Mouse (Mus musculus) right cerebral cortex, postnatal 10 days (tissue): ENCODE results near the gene Polr2i.
"Not testable (repeated sequence)": the region's sequence is repeated elsewhere in the genome, so short reads cannot be mapped to it uniquely, and the experiment has no call there.

Experiments
- DNase-seq, 2 experiments: peaks; one replicate each; pipeline ENCODE4 v3.0.0; 2021; ENCODE audit warnings: low spot score in 2 of 2

Polr2i gene

GRCm38 (mm10) chr7:30231669-30232454 is at the start of gene Polr2i, which contains the start of gene Tbcb:
Polr2i (plus strand) TSS chr7:30231948.
Tbcb (minus strand) TSS chr7:30232272.
- peak; percentile 99 for DNase-seq

- DNase-seq, result not testable (repeated sequence)
Measured at GRCm38 (mm10) chr7:30183189-30183588, 48.6 kb upstream of the Polr2i start.

- peak; percentile 76 to 78 for DNase-seq
Measured at GRCm38 (mm10) chr7:30183879-30184289, 47.9 kb upstream of the Polr2i start, which contains the start of gene Cox7a1. Cox7a1 (plus strand) TSS chr7:30184144.

DNA sequence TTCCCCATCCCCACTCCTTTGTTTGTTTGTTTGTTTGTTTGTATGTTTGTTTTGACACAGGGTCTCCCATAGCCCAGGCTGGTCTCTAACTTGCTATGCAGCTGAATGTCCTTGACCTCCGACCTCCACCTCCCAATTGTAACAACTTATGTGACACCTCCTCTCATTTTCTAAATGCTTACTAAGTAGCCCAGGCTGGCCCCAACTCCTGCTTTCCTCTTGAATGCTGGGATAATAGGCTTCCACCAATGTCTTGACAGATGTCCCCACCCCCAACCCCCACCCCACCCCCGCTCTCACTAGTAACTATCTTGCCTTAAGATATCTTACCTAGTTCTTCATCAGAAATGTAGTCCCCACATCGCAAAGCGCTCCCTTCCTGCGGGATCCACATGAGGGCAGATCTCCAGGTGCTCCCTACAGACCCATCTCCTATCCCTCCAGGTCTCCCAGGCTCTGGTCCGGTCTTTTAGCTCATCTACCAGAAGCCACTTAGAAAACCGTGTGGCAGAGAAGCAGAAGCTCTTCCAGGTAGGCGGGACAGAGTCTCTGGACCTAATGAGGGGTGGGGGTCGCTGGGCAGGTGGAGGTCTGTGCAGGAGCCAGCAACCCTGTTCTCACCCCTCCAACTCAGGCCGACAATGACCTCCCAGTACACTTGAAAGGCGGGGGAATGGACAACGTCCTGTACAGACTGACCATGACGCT is 47.0 kb upstream of the Polr2i start:
- no peak for DNase-seq

- DNase-seq, result peak in 1 of 2 experiments; percentile 27
Measured at GRCm38 (mm10) chr7:30188344-30189115, 43.2 kb upstream of the Polr2i start.

GRCm38 (mm10) chr7:30189116-30189491 is 42.6 kb upstream of the Polr2i start:
- no peak for DNase-seq

DNA sequence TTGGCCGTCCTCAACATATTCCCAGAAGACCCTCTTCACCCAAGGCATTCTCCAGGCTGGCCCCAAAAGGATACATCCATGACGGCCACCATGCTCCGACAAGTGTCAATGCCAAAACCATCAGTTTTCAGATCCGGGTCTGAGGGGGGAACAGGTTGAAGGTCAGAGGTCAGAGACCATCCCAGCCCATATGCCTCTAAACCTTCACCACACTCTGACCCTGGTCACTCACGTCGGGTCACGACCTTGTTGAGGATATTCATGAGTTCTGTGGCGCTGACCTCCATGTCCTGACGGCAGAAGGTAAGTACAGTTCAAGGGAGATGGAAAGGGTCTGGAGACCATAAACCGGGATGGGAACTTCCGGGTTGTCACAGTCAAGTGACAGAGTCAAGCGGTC is 39.7 kb upstream of the Polr2i start:
- peak; percentile 56 to 61 for DNase-seq

GRCm38 (mm10) chr7:30193013-30193412 is 38.7 kb upstream of the Polr2i start:
- DNase-seq, result no peak

GRCm38 (mm10) chr7:30193581-30194100 is 38.1 kb upstream of the Polr2i start:
- DNase-seq, result peak; percentile 82 to 83

GRCm38 (mm10) chr7:30194101-30194831 is 37.5 kb upstream of the Polr2i start:
- DNase-seq, result peak; percentile 69 to 71

GRCm38 (mm10) chr7:30194884-30195283 is 36.9 kb upstream of the Polr2i start:
- DNase-seq, result peak; percentile 96 to 97

GRCm38 (mm10) chr7:30195461-30195860 is 36.3 kb upstream of the Polr2i start:
- peak in 1 of 2 experiments; percentile 29 for DNase-seq

DNA sequence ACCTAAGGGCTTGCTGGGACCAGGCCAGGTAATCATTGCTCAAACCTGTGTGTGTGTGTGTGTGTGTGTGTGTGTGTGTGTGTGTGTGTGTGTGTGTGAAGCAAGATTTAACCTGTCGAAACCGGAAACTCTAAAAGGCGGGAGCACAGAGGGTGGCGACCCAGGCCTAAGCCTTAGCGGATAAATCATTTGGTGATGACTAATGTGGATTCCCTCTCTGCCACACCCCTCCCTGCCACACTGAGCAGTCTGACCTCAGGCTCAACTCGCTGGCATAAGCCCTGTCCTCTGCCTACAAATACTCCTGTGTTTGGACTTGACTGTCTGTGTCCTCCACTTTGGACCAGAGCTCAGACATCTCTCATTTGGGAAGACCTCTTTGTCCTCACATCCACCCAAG is 35.6 kb upstream of the Polr2i start:
- DNase-seq, result peak in 1 of 2 experiments; percentile 28

DNA sequence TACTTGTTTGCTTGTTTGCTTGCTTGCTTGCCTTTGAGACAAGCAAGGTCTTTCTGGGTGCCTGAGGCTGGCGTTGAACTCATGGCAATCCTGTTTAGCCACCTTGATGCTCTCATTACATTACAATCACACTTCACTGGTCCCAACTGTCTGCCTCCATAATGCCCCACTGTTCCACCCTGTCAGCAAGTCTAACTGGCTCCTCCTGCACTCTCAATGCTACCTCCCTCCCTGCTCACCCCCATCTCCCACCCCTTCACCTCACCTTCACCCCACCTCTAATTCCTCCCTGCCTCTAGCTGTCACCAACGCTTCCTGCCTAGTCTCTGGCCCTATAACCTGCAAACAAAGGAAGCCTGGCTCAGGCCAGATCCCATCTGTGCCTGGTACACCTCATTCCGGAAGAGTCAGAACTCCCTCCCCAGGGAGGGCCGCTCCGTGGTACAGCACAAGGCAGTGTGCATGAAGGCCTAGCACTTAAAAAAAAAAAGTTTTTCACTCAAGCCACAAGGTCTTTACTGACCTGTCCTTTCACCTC is 34.1 kb upstream of the Polr2i start:
- DNase-seq, result peak in 1 of 2 experiments; percentile 26

DNA sequence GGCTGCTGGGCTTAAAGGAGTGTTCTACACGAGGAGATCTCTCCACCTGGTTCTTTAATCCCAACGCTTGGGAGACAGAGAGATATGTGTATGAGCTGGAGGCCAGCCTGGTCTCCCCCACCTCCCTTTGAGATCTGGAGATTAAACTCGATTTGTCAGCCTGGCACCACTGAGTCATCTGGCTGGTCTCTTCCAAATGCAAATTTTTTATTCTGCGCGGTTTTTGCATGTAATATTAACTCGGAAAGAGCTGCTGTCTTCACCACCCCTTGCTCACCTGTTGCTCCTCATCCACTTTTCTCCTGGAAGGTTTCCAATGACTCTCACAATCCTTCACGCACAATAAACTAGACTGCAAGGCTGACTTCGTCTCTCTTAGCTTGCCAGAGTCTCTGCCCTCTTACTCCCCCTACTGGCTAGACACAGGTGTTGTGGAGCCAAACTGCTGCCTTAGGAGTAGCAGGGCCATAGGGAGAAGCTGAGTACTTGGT is 33.2 kb upstream of the Polr2i start, which contains the start of gene Capns1:
Capns1 (minus strand) TSS at position 331 of the 491 bp plus-strand sequence.
- peak; percentile 56 to 69 for DNase-seq

GRCm38 (mm10) chr7:30199498-30200139 is 32.1 kb upstream of the Polr2i start:
- DNase-seq, result peak in 1 of 2 experiments; percentile 19

GRCm38 (mm10) chr7:30200200-30200599 is 31.5 kb upstream of the Polr2i start:
- DNase-seq, result peak; percentile 19 to 24

- DNase-seq, result not testable (repeated sequence)
Measured at GRCm38 (mm10) chr7:30200661-30201060, 31.1 kb upstream of the Polr2i start.

DNA sequence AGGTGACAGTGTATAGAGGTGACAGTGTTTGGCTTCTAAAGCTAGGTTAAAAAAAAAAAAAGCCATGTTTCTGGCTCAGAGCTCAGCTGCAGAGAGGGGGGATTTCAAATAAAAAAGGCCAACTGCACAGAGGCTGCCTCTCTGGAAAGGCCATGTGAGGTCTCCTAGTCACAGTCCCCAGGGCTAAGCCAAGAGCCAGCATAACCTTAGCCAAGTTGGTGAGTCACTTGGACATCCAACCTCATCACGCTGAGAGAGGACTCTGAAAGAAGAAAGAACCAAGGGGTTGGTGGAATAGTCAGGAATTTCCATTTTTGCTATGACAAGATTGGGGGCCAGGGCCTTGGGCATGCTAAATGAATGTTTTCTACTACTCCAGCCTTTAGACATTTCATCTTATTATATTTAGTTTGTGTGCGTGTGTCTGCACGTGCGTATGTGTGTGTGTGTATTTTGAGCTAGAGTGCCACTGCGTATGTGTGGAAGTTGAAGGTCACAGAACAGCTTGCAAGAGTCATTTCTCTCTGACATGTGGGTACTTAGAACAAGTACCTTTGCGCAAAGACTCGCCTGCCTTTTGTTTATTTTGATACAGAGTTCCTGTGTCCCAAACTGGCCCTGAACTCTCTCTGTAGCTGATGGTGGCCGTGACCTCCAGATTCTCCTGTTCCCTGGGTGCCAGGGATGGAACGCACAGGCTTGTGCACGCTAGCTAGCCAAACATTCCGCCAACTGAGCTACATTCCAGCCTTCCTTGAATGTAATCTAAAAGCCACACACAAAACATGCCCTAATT is 28.7 kb upstream of the Polr2i start:
- DNase-seq, result peak in 1 of 2 experiments; percentile 18
